Mouse (Mus musculus): ENCODE measurements at regions not wholly inside any gene's neighbourhood (a gene's known extent, or its start where the extent isn't known, plus 50 kb on each side); places are given as distances from the start of the nearest gene placed in this dataset.

- Histone ChIP-seq H3K27me3 (ENCODE audit: control insufficient read depth, insufficient read depth, insufficient read length) (no peaks in the 10 kb centered on the region), H3K4me3 (no peak overlapping the region), H3ac (ENCODE audit: control insufficient read depth, insufficient read length) (no peak overlapping the region), H3K79me2 (ENCODE audit: control insufficient read depth, insufficient read depth) (no peaks in the 10 kb centered on the region), H3K36me3 (ENCODE audit: control insufficient read depth, insufficient read depth) (no peaks in the 10 kb centered on the region), H3K4me2 (ENCODE audit: low read depth) (no peak overlapping the region)
- TF ChIP-seq POLR2A (IDR thresholded peaks at IDR 0.05; ENCODE audit: insufficient read length, low read depth) (no peak), TCF12 (IDR thresholded peaks at IDR 0.05; ENCODE audit: insufficient read depth, poor library complexity, severe bottlenecking) (no peak), REST (IDR thresholded peaks at IDR 0.05; ENCODE audit: insufficient read depth, insufficient read length) (no peak), MAX (IDR thresholded peaks at IDR 0.05; ENCODE audit: low read depth) (no peak), POLR2AphosphoS2 (IDR thresholded peaks at IDR 0.05; ENCODE audit: insufficient read length, low read depth) (no peak), TCF3 (IDR thresholded peaks at IDR 0.05; ENCODE audit: insufficient read length, low read depth) (no peak), SRF (IDR thresholded peaks at IDR 0.05; ENCODE audit: control insufficient read depth, insufficient read length, low read depth) (no peak), MYOD1 (IDR thresholded peaks at IDR 0.05; ENCODE audit: control insufficient read depth in 1 of 3, insufficient read length in 2 of 3, low read depth in 2 of 3) (no peak), E2F4 (IDR thresholded peaks at IDR 0.05; ENCODE audit: insufficient read depth) (no peak), USF1 (IDR thresholded peaks at IDR 0.05; ENCODE audit: low read depth) (no peak), CEBPB (IDR thresholded peaks at IDR 0.05; ENCODE audit: insufficient read depth, poor library complexity, severe bottlenecking) (no peak)
Observed at GRCm38 (mm10) chr12:29258548-29258874, 269.7 kb upstream of the Myt1l start.

DNA sequence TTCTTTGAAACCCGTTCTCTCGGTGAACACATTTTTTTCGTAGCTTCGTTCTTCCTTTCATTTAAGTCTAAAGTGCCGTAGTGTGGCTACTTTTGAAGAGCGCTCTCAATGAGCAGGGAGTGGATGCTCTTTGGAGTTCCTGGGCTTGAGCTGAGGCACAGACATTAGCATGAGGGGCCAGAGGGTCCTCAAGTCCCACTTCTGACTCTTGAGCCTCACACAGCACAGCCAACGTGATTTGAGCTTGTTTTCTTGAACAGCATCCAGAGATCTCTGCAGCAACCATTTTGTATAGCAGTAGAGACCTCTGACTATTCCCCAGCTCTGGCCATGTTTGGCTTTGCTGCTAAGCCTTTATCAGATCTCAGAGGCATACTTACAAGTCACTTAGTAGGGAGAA is 269.2 kb upstream of the Myt1l start:
- Histone ChIP-seq H3K4me2 (ENCODE audit: low read depth) (no peak overlapping the region), H3K79me2 (ENCODE audit: control insufficient read depth, insufficient read depth) (no peaks in the 10 kb centered on the region), H3K27me3 (ENCODE audit: control insufficient read depth, insufficient read depth, insufficient read length) (no peaks in the 10 kb centered on the region), H3K4me3 (no peak overlapping the region), H3ac (ENCODE audit: control insufficient read depth, insufficient read length) (no peak overlapping the region), H3K36me3 (ENCODE audit: control insufficient read depth, insufficient read depth) (no peaks in the 10 kb centered on the region)
- TF ChIP-seq USF1 (IDR thresholded peaks at IDR 0.05; ENCODE audit: low read depth) (no peak), TCF3 (IDR thresholded peaks at IDR 0.05; ENCODE audit: insufficient read length, low read depth) (no peak), CEBPB (IDR thresholded peaks at IDR 0.05; ENCODE audit: insufficient read depth, poor library complexity, severe bottlenecking) (no peak), TCF12 (IDR thresholded peaks at IDR 0.05; ENCODE audit: insufficient read depth, poor library complexity, severe bottlenecking) (no peak), MYOD1 (IDR thresholded peaks at IDR 0.05; ENCODE audit: control insufficient read depth in 1 of 3, insufficient read length in 2 of 3, low read depth in 2 of 3) (no peak), E2F4 (IDR thresholded peaks at IDR 0.05; ENCODE audit: insufficient read depth) (no peak), MYOG (IDR thresholded peaks at IDR 0.05; ENCODE audit: control insufficient read depth in 1 of 3, insufficient read depth in 1 of 3, insufficient read length in 2 of 3, low read depth in 2 of 3) (no peak), MAX (IDR thresholded peaks at IDR 0.05; ENCODE audit: low read depth) (no peak), POLR2A (IDR thresholded peaks at IDR 0.05; ENCODE audit: insufficient read length, low read depth) (no peak), SRF (IDR thresholded peaks at IDR 0.05; ENCODE audit: control insufficient read depth, insufficient read length, low read depth) (no peak), POLR2AphosphoS2 (IDR thresholded peaks at IDR 0.05; ENCODE audit: insufficient read length, low read depth) (no peak), REST (IDR thresholded peaks at IDR 0.05; ENCODE audit: insufficient read depth, insufficient read length) (no peak)

- Histone ChIP-seq H3ac (ENCODE audit: control insufficient read depth, insufficient read length) (no peak overlapping the region), H3K4me3 (no peak overlapping the region), H3K79me2 (ENCODE audit: control insufficient read depth, insufficient read depth) (no peaks in the 10 kb centered on the region), H3K36me3 (ENCODE audit: control insufficient read depth, insufficient read depth) (no peaks in the 10 kb centered on the region), H3K4me2 (ENCODE audit: low read depth) (no peak overlapping the region), H3K27me3 (ENCODE audit: control insufficient read depth, insufficient read depth, insufficient read length) (no peaks in the 10 kb centered on the region)
- TF ChIP-seq SRF (IDR thresholded peaks at IDR 0.05; ENCODE audit: control insufficient read depth, insufficient read length, low read depth) (no peak), TCF12 (IDR thresholded peaks at IDR 0.05; ENCODE audit: insufficient read depth, poor library complexity, severe bottlenecking) (no peak)
Observed at GRCm38 (mm10) chr12:29274166-29274565, 254.0 kb upstream of the Myt1l start.

DNA sequence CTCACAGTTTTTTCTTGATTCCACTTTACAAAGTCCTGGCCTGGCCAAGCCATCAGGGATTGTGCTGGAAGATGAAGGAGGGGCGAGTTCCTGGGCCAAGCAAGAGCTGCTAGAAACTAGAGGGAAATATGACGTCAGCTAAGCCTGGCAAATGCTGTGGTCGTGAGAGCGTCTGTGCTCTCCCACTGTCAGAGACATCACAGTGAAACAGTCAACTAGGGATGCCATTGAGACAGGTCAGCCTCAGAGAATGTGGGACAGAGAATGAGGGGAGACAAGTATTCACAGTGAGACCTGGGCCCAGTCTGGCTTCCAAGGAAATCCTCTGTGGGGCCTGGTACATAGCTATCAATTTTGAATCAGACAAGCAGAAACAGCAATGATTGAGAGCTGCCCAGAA is 252.5 kb upstream of the Myt1l start:
- Histone ChIP-seq H3K4me3 (no peak overlapping the region), H3K4me2 (ENCODE audit: low read depth) (no peak overlapping the region), H3K27me3 (ENCODE audit: control insufficient read depth, insufficient read depth, insufficient read length) (no peaks in the 10 kb centered on the region), H3K36me3 (ENCODE audit: control insufficient read depth, insufficient read depth) (no peaks in the 10 kb centered on the region), H3K79me2 (ENCODE audit: control insufficient read depth, insufficient read depth) (no peaks in the 10 kb centered on the region), H3ac (ENCODE audit: control insufficient read depth, insufficient read length) (no peak overlapping the region)
- no peak for TF ChIP-seq E2F4 (IDR thresholded peaks at IDR 0.05; ENCODE audit: insufficient read depth)
- no peak for TF ChIP-seq POLR2A (IDR thresholded peaks at IDR 0.05; ENCODE audit: insufficient read length, low read depth)

GRCm38 (mm10) chr12:29279631-29280080 is 248.5 kb upstream of the Myt1l start:
- no peak overlapping the region for H3ac ChIP-seq (ENCODE audit: control insufficient read depth, insufficient read length)
- H3K4me2 ChIP-seq (ENCODE audit: low read depth): no peak overlapping the region
- H3K4me3 ChIP-seq: no peak overlapping the region
- no peak for TF ChIP-seq MYOG (IDR thresholded peaks at IDR 0.05; ENCODE audit: control insufficient read depth in 1 of 3, insufficient read depth in 1 of 3, insufficient read length in 2 of 3, low read depth in 2 of 3)
- no peak for TF ChIP-seq TCF12 (IDR thresholded peaks at IDR 0.05; ENCODE audit: insufficient read depth, poor library complexity, severe bottlenecking)
- TF ChIP-seq MAX (IDR thresholded peaks at IDR 0.05; ENCODE audit: low read depth): no peak
- no peak for TF ChIP-seq POLR2AphosphoS2 (IDR thresholded peaks at IDR 0.05; ENCODE audit: insufficient read length, low read depth)
- TF ChIP-seq SRF (IDR thresholded peaks at IDR 0.05; ENCODE audit: control insufficient read depth, insufficient read length, low read depth): no peak
- no peak for TF ChIP-seq USF1 (IDR thresholded peaks at IDR 0.05; ENCODE audit: low read depth)
- H3K36me3 ChIP-seq (ENCODE audit: control insufficient read depth, insufficient read depth): no peaks in the 10 kb centered on the region
- H3K79me2 ChIP-seq (ENCODE audit: control insufficient read depth, insufficient read depth): no peaks in the 10 kb centered on the region
- H3K27me3 ChIP-seq (ENCODE audit: control insufficient read depth, insufficient read depth, insufficient read length): no peaks in the 10 kb centered on the region
